Mouse (Mus musculus): ENCODE data around the gene Myo1b. TPM values are rescaled to one million over a fixed set of nuclear protein-coding genes. Genes with fewer than 3 reads are reported as not detected.

The Myo1b gene
- total and polyA plus RNA-seq, 3 experiments: not detected

GRCm38 (mm10) chr1:51751006-51751405, 164.9 kb downstream of the Myo1b start:
- Histone ChIP-seq H3K9ac (ENCODE audit: control insufficient read depth, low read depth, low read length, poor library complexity, severe bottlenecking) (no peak overlapping the region), H3K79me2 (ENCODE audit: control insufficient read depth, insufficient read depth, low read length, poor library complexity) (no peaks in the 10 kb centered on the region), H3K4me1 (ENCODE audit: control insufficient read depth in 1 of 2, insufficient read depth in 2 of 2, low read length in 2 of 2) (no peaks in the 10 kb centered on the region), H3K27ac (ENCODE audit: control insufficient read depth, low read depth, low read length) (no peak overlapping the region), H3K36me3 (ENCODE audit: control insufficient read depth in 1 of 2, insufficient read depth in 2 of 2, low read length in 2 of 2) (no peaks in the 10 kb centered on the region), H3K27me3 (ENCODE audit: control insufficient read depth in 1 of 2, insufficient read depth in 2 of 2, low read length in 2 of 2) (no peaks in the 10 kb centered on the region), H3K9me3 (replicated peaks; ENCODE audit: insufficient read depth, low read length) (no peaks in the 10 kb centered on the region), H3K4me3 (ENCODE audit: control insufficient read depth in 1 of 2, insufficient read depth in 1 of 2, low read depth in 2 of 2, low read length in 2 of 2) (no peak overlapping the region)
- no peak for TF ChIP-seq USF1 (IDR thresholded peaks at IDR 0.05; ENCODE audit: low read depth, low read length)
- TF ChIP-seq TBP (IDR thresholded peaks at IDR 0.05; ENCODE audit: low read depth, low read length): no peak
- no peak for TF ChIP-seq RCOR1 (IDR thresholded peaks at IDR 0.05; ENCODE audit: low read depth, low read length)
- TF ChIP-seq POLR2A (IDR thresholded peaks at IDR 0.05; ENCODE audit: control insufficient read depth in 1 of 2, insufficient read depth in 1 of 2, low read depth in 1 of 2, low read length in 2 of 2, poor library complexity in 1 of 2): no peak
- no peak for TF ChIP-seq MEF2A (IDR thresholded peaks at IDR 0.05; ENCODE audit: extremely low read depth, insufficient replicate concordance, low read depth, low read length, poor library complexity, severe bottlenecking)
- no peak for TF ChIP-seq MYB (IDR thresholded peaks at IDR 0.05; ENCODE audit: low read depth, low read length)
- no peak for TF ChIP-seq SIN3A (IDR thresholded peaks at IDR 0.05; ENCODE audit: low read length)
- no peak for TF ChIP-seq KAT2A (conservative IDR thresholded peaks at IDR 0.05; ENCODE audit: low read depth, low read length)
- TF ChIP-seq ZKSCAN1 (IDR thresholded peaks at IDR 0.05; ENCODE audit: low read depth, low read length): no peak
- no peak for TF ChIP-seq TCF12 (IDR thresholded peaks at IDR 0.05; ENCODE audit: low read depth, low read length)
- no peak for TF ChIP-seq POLR2AphosphoS2 (IDR thresholded peaks at IDR 0.05; ENCODE audit: low read length)
- no peak for TF ChIP-seq CHD1 (IDR thresholded peaks at IDR 0.05; ENCODE audit: low read depth, low read length)
- no peak for TF ChIP-seq HCFC1 (IDR thresholded peaks at IDR 0.05; ENCODE audit: low read depth, low read length)
- TF ChIP-seq MYC (IDR thresholded peaks at IDR 0.05; ENCODE audit: low read depth, low read length): no peak
- no peak for TF ChIP-seq POLR2AphosphoS5 (IDR thresholded peaks at IDR 0.05; ENCODE audit: borderline replicate concordance, low read depth, low read length)
- no peak for TF ChIP-seq MXI1 (IDR thresholded peaks at IDR 0.05; ENCODE audit: low read depth, low read length)
- no peak for TF ChIP-seq EP300 (IDR thresholded peaks at IDR 0.05; ENCODE audit: low read depth in 1 of 2, low read length in 2 of 2)
- TF ChIP-seq BHLHE40 (IDR thresholded peaks at IDR 0.05; ENCODE audit: borderline replicate concordance, low read depth, low read length): no peak
- DNase-seq (ENCODE audit: low read depth, low spot score): no peak

- Histone ChIP-seq H3K36me3 (ENCODE audit: control insufficient read depth in 1 of 2, insufficient read depth in 2 of 2, low read length in 2 of 2) (no peaks in the 10 kb centered on the region), H3K4me3 (ENCODE audit: control insufficient read depth in 1 of 2, insufficient read depth in 1 of 2, low read depth in 2 of 2, low read length in 2 of 2) (no peak overlapping the region), H3K9me3 (replicated peaks; ENCODE audit: insufficient read depth, low read length) (no peaks in the 10 kb centered on the region), H3K27ac (ENCODE audit: control insufficient read depth, low read depth, low read length) (no peak overlapping the region), H3K9ac (ENCODE audit: control insufficient read depth, low read depth, low read length, poor library complexity, severe bottlenecking) (no peak overlapping the region), H3K4me1 (ENCODE audit: control insufficient read depth in 1 of 2, insufficient read depth in 2 of 2, low read length in 2 of 2) (no peaks in the 10 kb centered on the region), H3K79me2 (ENCODE audit: control insufficient read depth, insufficient read depth, low read length, poor library complexity) (no peaks in the 10 kb centered on the region), H3K27me3 (ENCODE audit: control insufficient read depth in 1 of 2, insufficient read depth in 2 of 2, low read length in 2 of 2) (no peaks in the 10 kb centered on the region)
- TF ChIP-seq MAFK (IDR thresholded peaks at IDR 0.05; ENCODE audit: borderline replicate concordance, low read depth, low read length) (no peak), RCOR1 (IDR thresholded peaks at IDR 0.05; ENCODE audit: low read depth, low read length) (no peak), POLR2AphosphoS2 (IDR thresholded peaks at IDR 0.05; ENCODE audit: low read length) (no peak), POLR2A (IDR thresholded peaks at IDR 0.05; ENCODE audit: control insufficient read depth in 1 of 2, insufficient read depth in 1 of 2, low read depth in 1 of 2, low read length in 2 of 2, poor library complexity in 1 of 2) (no peak)
- no peak for DNase-seq (ENCODE audit: low read depth, low spot score)
Observed at GRCm38 (mm10) chr1:51748306-51748705, 167.6 kb downstream of the Myo1b start.

All from MEL (cell line).